Mouse (Mus musculus): ENCODE results near the gene Uckl1.

Gene Uckl1

GRCm38 (mm10) chr2:181520118-181520935, 64.4 kb downstream of the Uckl1 start, which contains the start of gene Dnajc5:
TSS of gene Dnajc5 (plus strand) at chr2:181520485.
- peak; percentile 97 for DNase-seq (ENCODE audit: low spot score)

- no peak for DNase-seq (ENCODE audit: low spot score)
These were observed 65.5 kb downstream of the Uckl1 start for GRCm38 (mm10) chr2:181519201-181519600.

Measured in testis, postnatal 10 days (tissue).